Mouse (Mus musculus) left cerebral cortex, adult 18-20 months (tissue): ENCODE measurements at regions not wholly inside any gene's neighbourhood (a gene's known extent, or its start where the extent isn't known, plus 50 kb on each side); places are given as distances from the start of the nearest gene placed in this dataset.

Source experiments
- DNase-seq, 2 experiments: peaks; one replicate each; pipeline ENCODE4 v3.0.0; 2021 to 2022; ENCODE audit warnings: low spot score in 2 of 2, mixed read lengths in 1 of 2

GRCm38 (mm10) chr11:45174811-45175798 lies 558.0 kb downstream of the Ebf1 start:
- no peak for DNase-seq

GRCm38 (mm10) chr11:45176971-45177370 lies 559.9 kb downstream of the Ebf1 start:
- DNase-seq, result no peak

- DNase-seq, result no peak
Observed at GRCm38 (mm10) chr11:45178036-45178435, 560.9 kb downstream of the Ebf1 start.

GRCm38 (mm10) chr11:45179019-45179418 lies 561.9 kb downstream of the Ebf1 start:
- DNase-seq, result no peak

- no peak for DNase-seq
Observed at GRCm38 (mm10) chr11:45190601-45191370, 573.7 kb downstream of the Ebf1 start.

- DNase-seq, result no peak
Observed at GRCm38 (mm10) chr11:45191392-45192189, 574.5 kb downstream of the Ebf1 start.

GRCm38 (mm10) chr11:45193319-45193718 lies 576.2 kb downstream of the Ebf1 start:
- DNase-seq, result no peak

GRCm38 (mm10) chr11:45199520-45199919 lies 582.4 kb downstream of the Ebf1 start:
- no peak for DNase-seq

GRCm38 (mm10) chr11:45200714-45201405 lies 583.7 kb downstream of the Ebf1 start:
- no peak for DNase-seq

GRCm38 (mm10) chr11:45203446-45203845 lies 586.3 kb downstream of the Ebf1 start:
- DNase-seq, result no peak

- no peak for DNase-seq
Observed at GRCm38 (mm10) chr11:45206611-45207525, 589.8 kb downstream of the Ebf1 start.

- DNase-seq, result no peak
Observed at GRCm38 (mm10) chr11:45214096-45214495, 597.0 kb downstream of the Ebf1 start.

- no peak for DNase-seq
Observed at GRCm38 (mm10) chr11:45216942-45217474, 599.9 kb downstream of the Ebf1 start.

- no peak for DNase-seq
Observed at GRCm38 (mm10) chr11:45219239-45219638, 602.1 kb downstream of the Ebf1 start.

- no peak for DNase-seq
Observed at GRCm38 (mm10) chr11:45222021-45222420, 604.9 kb downstream of the Ebf1 start.

- no peak for DNase-seq
Observed at GRCm38 (mm10) chr11:45235476-45236412, 616.1 kb upstream of the Clint1 start.

GRCm38 (mm10) chr11:45237056-45237455 lies 614.8 kb upstream of the Clint1 start:
- no peak for DNase-seq

- DNase-seq, result no peak
Observed at GRCm38 (mm10) chr11:45239044-45239443, 612.8 kb upstream of the Clint1 start.
